Mouse (Mus musculus) limb, embryonic 10.5 days (tissue): ENCODE measurements around the gene Col17a1. TPM values are rescaled to one million over a fixed set of nuclear protein-coding genes. Genes with fewer than 3 reads are reported as not detected.
A peak's percentile ranks its signal among the peaks of the same experiment; 100 is the strongest.

Source experiments
- DNase-seq: peaks from one replicate; pipeline ENCODE4 v3.0.0-alpha.2; 2017; ENCODE audit warnings: low spot score
- H3K27ac ChIP-seq: fragments of 300-500 bp; sonication (generic); 2 replicates; pipeline ENCODE4 v1.5.1; 2016; ENCODE audit warnings: mild to moderate bottlenecking
- H3K27me3 ChIP-seq: fragments of 300-500 bp; sonication (generic); 2 replicates; pipeline ENCODE4 v1.6.1; 2016; ENCODE audit warnings: low read depth, mild to moderate bottlenecking; ENCODE audit not compliant: poor library complexity, severe bottlenecking
- H3K36me3 ChIP-seq: fragments of 300-500 bp; sonication (generic); 2 replicates; pipeline ENCODE4 v1.6.1; 2016; ENCODE audit warnings: mild to moderate bottlenecking, moderate library complexity
- H3K4me1 ChIP-seq: fragments of 300-500 bp; sonication (generic); 2 replicates; pipeline ENCODE4 v1.6.1; 2016
- H3K4me3 ChIP-seq: fragments of 300-500 bp; sonication (generic); 2 replicates; pipeline ENCODE4 v1.5.1; 2016; ENCODE audit warnings: mild to moderate bottlenecking, moderate library complexity
- H3K9me3 ChIP-seq: fragments of 300-500 bp; sonication (generic); replicated peaks from 2 replicates; pipeline ENCODE4 v1.6.1; 2016; ENCODE audit warnings: mild to moderate bottlenecking
- WGBS: fragments of 180-500 bp; shearing (Covaris S2); methylation state at CpG from one replicate; pipeline ENCODE4 v1.1.7; 2016; 5-methylcytosine and 5-hydroxymethylcytosine counted together
- polyA plus RNA-seq: library from polyadenylated mRNA; unstranded; fragments of >200 nt; fragmentation: Nextera tagmentation; extraction: Ambion mirVana; gene quantifications from 2 replicates; pipeline ENCODE4 v1.2.1, GENCODE M21; 2016

The Col17a1 gene
- polyA plus RNA-seq, 1 experiment from 2014 or later, result 1.8 TPM

DNA sequence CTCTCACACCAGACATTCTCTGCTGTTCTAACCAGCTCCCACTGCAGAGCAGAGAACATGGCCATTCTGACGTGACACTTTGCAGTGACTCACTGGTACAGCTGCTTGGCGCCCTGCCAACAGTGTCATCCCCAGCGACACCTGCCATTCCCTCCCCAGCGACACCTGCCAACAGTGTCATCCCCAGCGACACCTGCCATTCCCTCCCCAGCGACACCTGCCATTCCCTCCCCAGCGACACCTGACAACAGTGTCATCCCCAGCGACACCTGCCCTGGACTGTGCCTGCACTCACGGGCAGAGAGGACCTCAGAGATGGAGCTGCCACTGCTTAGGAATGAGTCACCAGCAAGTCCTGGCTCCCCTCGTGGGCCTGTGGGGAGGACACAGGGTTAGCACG, 37.0 kb downstream of the Col17a1 start:
- Histone ChIP-seq H3K9me3 (no peaks in the 10 kb centered on the region), H3K27me3 (no peaks in the 10 kb centered on the region), H3K36me3 (no peaks in the 10 kb centered on the region), H3K4me3 (no peak overlapping the region), H3K27ac (no peak overlapping the region), H3K4me1 (peaks cover 20% of the 10 kb centered on the region)
- 81% methylated on average over 11 of the region's 11 CpGs for WGBS
- DNase-seq, result no peak

DNA sequence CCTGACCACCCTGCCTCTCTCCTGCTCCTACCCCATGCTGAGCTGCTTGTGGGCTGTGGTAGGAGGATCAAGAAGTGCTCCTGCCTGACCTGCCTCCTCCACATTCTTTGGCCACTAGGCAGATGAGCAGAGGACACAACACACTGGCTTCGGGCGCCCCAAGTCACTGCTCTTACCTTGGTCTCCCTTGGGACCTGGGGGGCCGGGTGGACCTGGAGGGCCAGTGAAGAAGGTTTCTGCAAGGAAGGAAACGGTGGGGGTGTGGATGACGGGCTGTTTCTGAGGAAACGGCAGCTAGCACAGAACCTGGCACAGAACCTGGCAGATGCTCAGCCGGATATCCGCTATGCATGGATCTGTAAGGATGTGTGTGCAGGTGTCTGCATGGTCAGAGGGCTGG, 38.7 kb downstream of the Col17a1 start:
- no peaks in the 10 kb centered on the region for H3K9me3 ChIP-seq
- peaks cover 7% of the 10 kb centered on the region; the same call in 1 of the 2 replicates for H3K36me3 ChIP-seq
- peaks cover 12% of the 10 kb centered on the region for H3K4me1 ChIP-seq
- 91% methylated on average over 8 of the region's 8 CpGs for WGBS
- peak; percentile 22 for DNase-seq
- H3K27me3 ChIP-seq, result no peaks in the 10 kb centered on the region
- no peak overlapping the region for H3K4me3 ChIP-seq
- H3K27ac ChIP-seq, result no peak overlapping the region

DNA sequence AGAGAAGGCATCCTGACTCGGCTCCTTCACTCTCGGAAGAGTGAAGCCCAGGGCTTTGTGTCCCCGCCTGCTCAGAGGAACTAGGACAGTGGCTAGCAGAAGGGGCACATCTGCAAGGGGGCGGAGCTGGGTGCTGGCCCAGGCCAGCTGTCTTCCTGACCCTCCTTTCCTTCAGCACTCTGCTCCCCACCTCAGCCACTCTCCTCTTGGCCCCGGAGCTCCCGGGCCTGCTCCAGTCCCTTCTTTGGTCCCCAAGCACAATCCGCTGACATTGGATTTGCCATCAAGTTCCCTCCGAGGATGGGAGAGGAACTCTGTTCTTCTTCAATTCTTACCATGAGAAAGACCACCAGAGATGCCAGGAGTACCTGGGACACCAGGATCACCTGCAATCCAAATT, 39.6 kb downstream of the Col17a1 start:
- Histone ChIP-seq H3K36me3 (peaks cover 11% of the 10 kb centered on the region), H3K9me3 (no peaks in the 10 kb centered on the region), H3K27me3 (no peaks in the 10 kb centered on the region), H3K4me1 (peaks cover 12% of the 10 kb centered on the region), H3K4me3 (no peak overlapping the region), H3K27ac (no peak overlapping the region)
- peak; percentile 25 for DNase-seq
- WGBS, result 72% methylated on average over 8 of the region's 8 CpGs

DNA sequence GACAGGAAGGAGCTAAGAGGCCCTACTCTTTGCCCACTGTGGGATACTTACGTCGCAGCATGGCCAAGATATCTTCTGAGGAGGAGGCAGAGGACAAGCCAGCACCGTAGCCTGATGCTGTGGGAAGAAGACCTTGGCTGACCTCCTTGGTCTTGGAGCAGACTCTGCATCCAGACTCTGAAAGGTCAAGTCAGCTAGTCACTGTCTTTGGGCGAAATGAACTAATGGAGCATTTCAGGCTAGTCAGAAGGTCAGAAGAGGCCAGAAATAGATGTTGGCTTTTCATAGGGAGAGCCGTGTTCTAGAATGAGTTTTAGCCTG, 40.8 kb downstream of the Col17a1 start:
- Histone ChIP-seq H3K9me3 (no peaks in the 10 kb centered on the region), H3K27ac (no peak overlapping the region), H3K4me3 (no peak overlapping the region), H3K27me3 (no peaks in the 10 kb centered on the region), H3K4me1 (peaks cover 10% of the 10 kb centered on the region), H3K36me3 (peaks cover 17% of the 10 kb centered on the region)
- peak; percentile 18 for DNase-seq
- WGBS, result 94% methylated on average over 5 of the region's 5 CpGs

DNA sequence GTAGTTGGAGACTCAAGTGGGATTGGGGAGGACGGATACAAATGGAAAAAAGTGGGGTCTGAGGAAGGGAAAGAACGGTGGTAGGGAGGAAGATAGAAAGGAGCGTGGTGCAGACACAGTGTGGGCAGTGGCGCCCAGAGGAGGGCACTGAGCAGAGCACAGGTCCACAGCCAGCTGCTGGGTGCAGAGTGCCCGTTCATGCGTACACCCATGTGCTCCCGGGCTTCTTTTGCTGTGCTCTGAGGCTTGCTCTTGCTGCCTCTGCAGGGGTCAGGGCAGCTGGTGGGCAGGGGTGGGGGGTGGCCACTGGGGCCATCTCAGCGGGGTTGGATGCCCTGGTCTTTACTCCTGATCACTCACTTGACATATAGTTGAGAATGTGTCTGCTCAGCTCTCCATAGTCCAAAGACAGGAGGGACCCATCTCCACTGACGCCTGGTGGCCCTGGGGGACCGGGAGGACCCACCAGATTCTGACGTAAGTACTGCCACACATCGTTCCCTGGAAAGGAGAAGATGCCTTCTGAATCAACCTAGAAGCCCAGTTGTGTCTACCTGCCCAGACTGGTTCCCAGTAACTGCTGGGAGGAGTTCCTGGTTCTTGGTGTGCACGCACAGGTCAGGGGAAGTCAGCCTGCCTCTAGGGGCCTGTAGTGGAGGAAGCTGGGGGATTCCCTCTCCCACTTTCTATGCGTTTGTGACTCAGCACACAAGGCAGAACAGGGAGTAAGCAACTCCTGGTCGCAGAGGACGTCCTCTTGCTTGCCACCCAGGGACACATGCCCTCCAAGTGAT, 41.3 kb downstream of the Col17a1 start:
- DNase-seq, result peak; percentile 22
- no peak overlapping the region for H3K4me3 ChIP-seq
- H3K36me3 ChIP-seq, result peaks cover 17% of the 10 kb centered on the region
- no peaks in the 10 kb centered on the region for H3K9me3 ChIP-seq
- H3K4me1 ChIP-seq, result peaks cover 6% of the 10 kb centered on the region; the same call in 1 of the 2 replicates
- no peak overlapping the region for H3K27ac ChIP-seq
- H3K27me3 ChIP-seq, result no peaks in the 10 kb centered on the region
- 91% methylated on average over 16 of the region's 16 CpGs for WGBS

DNA sequence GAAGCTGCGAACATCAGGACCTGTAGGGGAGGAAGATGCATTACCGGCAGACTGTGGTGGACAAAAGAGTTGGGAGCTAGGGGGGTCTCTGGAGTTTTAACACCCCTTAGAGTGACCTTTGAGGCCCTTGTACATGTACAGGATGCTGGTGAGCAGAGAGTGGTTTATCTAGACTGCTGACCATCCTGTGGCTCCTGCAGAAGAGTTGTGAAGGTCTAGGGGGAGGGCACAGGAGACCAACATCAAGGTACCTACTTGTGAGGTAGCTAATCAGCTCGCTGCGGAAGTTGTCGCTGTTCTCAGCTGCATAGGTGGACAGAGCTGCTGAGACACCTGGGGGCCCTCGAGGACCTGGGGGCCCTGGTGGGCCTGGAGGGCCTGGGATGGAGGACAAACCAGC, 42.8 kb downstream of the Col17a1 start:
- Histone ChIP-seq H3K9me3 (no peaks in the 10 kb centered on the region), H3K4me1 (peaks cover 6% of the 10 kb centered on the region; the same call in 1 of the 2 replicates), H3K27ac (no peak overlapping the region), H3K27me3 (no peaks in the 10 kb centered on the region), H3K36me3 (peaks cover 20% of the 10 kb centered on the region), H3K4me3 (no peak overlapping the region)
- 94% methylated on average over 6 of the region's 6 CpGs for WGBS
- DNase-seq, result no peak

DNA sequence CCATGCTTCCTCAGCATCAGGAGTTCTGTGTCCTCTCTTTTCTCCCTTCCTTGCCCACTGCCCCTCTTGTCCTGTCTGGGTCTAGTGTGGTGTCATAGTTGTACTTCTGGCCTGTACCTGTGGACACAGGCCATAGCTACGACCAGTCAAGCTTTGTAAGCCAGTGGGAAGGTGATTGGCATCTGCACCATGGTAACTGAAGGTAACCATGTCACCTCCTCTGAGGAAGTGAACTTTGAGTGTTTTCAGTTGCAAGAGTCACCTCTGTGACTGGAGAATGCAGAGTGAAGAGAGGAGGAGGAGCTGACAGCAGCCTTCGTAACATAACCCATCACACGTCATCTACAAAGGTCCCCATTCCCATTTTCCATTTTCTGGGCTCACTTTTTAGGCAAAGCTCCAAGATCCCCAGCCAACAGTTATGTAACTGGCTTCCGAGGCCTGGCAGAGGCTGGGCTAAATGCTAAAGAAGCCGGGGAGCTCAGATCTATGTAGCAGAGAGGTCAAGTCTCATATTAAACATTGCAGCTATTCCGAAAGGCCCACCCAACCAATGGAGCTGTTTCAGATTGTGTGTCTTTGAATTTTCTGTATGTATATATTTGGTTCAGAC, 45.3 kb downstream of the Col17a1 start:
- Histone ChIP-seq H3K4me1 (no peaks in the 10 kb centered on the region), H3K36me3 (peaks cover 30% of the 10 kb centered on the region), H3K27me3 (no peaks in the 10 kb centered on the region), H3K4me3 (no peak overlapping the region), H3K27ac (no peak overlapping the region), H3K9me3 (no peaks in the 10 kb centered on the region)
- DNase-seq, result no peak
- WGBS, result 96% methylated on average over 6 of the region's 6 CpGs

DNA sequence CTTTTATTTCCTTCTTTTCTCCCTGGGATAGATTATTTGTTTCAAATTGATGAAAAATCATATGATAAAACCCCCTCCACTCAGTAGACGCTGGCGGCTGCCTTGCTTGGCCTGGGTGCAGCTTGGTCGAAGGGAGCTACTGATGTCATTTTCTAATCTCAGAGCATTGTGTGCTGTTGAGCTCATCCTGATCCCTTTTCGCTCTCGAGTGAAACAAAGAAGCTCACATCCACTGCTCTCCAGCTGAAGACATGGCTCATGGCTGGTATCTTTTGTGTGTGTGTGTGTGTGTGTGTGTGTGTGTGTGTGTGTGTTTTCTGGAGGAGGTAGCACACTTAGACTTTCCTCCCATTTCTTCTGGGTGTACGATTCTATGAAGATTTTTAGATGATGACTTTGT, 46.3 kb downstream of the Col17a1 start:
- no peak overlapping the region for H3K4me3 ChIP-seq
- no peak for DNase-seq
- peaks cover 40% of the 10 kb centered on the region for H3K36me3 ChIP-seq
- H3K4me1 ChIP-seq, result no peaks in the 10 kb centered on the region
- WGBS, result 89% methylated on average over 6 of the region's 6 CpGs
- no peak overlapping the region for H3K27ac ChIP-seq
- no peaks in the 10 kb centered on the region for H3K27me3 ChIP-seq
- no peaks in the 10 kb centered on the region for H3K9me3 ChIP-seq

DNA sequence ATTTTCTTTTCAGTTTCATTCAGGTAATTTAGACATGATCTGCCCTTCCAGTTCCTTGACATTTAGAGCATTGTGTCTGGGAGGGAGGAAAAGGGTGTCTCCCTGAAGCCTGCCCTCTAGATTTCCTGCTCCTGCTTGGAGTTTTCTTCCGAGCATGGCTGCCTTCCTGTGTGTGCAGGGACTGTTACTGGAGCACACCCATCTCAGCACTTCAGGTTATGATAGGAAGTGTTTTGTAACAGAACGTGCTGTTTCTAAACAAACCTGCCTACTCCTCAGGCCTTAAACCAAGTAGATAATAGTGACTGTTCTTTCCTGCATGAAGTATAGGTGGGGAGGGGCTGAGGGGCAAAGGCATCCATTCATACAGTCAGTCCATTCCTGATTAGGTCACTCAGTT, 48.0 kb downstream of the Col17a1 start:
- WGBS, result 68% methylated on average over 2 of the region's 2 CpGs
- no peak for DNase-seq
- Histone ChIP-seq H3K36me3 (peaks cover 53% of the 10 kb centered on the region), H3K27me3 (no peaks in the 10 kb centered on the region), H3K27ac (no peak overlapping the region), H3K4me3 (no peak overlapping the region), H3K4me1 (no peaks in the 10 kb centered on the region), H3K9me3 (no peaks in the 10 kb centered on the region)

DNA sequence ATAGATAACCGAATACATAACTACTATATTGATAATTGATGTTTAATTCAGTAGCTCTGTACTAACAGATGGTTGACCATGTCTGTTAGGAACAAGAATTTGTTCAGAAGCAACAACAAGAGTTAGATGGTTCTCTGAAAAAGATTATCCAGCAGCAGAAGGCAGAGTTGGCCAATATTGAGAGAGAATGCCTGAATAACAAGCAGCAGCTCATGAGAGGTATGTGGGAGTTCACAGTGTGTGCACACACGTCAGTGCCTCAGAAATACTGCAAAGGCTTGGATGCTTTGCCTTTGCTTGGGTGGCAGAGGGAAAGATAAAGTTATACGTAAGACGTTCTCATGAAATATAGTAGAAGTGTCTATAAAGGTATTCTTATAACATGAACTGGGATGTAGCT, 56.5 kb downstream of the Col17a1 start:
- no peaks in the 10 kb centered on the region for H3K9me3 ChIP-seq
- H3K36me3 ChIP-seq, result peaks cover 47% of the 10 kb centered on the region
- no peaks in the 10 kb centered on the region for H3K27me3 ChIP-seq
- WGBS, result 96% methylated on average over 4 of the region's 4 CpGs
- H3K4me3 ChIP-seq, result no peak overlapping the region
- no peak overlapping the region for H3K27ac ChIP-seq
- no peak for DNase-seq
- no peaks in the 10 kb centered on the region for H3K4me1 ChIP-seq

DNA sequence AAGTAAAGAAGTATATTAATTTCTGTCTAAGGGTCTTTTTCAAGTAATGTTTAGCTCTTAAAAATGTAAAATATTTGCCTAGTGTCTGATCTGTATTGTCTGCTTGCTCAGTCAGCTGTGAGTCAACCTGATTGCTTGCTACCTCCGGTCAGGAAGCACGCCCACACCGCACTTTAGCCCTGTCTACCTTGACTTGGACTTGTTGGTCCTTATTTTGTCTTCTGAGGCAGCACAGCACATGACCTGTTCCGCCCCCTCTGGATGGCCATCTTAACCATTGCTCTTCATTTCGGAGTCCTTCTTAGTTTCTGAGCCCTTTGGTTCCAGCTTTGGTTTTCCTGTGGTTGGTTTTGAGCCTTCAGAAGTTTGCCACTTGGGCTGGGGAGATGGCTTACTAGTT, 60.1 kb downstream of the Col17a1 start:
- Histone ChIP-seq H3K9me3 (no peaks in the 10 kb centered on the region), H3K4me3 (no peak overlapping the region), H3K27ac (no peak overlapping the region), H3K36me3 (peaks cover 26% of the 10 kb centered on the region), H3K27me3 (no peaks in the 10 kb centered on the region), H3K4me1 (no peaks in the 10 kb centered on the region)
- DNase-seq, result no peak
- WGBS, result 96% methylated on average over 5 of the region's 5 CpGs

DNA sequence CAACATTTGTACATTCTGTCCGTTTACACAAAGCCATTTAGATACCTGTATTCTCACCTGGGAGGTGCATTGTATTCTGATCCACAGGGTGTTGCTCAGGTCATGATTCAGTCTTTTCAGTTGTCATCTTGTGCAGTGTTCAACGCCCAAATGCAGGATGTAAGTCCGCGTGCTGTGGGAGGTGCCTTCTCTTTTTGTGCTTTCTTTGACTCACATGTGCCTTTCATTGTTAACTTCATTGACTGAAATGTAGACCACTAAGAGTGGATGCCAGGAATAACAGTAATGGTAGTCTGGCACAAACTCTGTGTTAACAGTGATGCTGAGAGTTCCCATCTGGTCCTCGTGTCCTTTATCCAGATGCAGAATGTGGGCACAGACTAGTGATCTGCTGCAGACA, 61.5 kb downstream of the Col17a1 start:
- H3K9me3 ChIP-seq, result no peaks in the 10 kb centered on the region
- no peak overlapping the region for H3K4me3 ChIP-seq
- H3K36me3 ChIP-seq, result peaks cover 22% of the 10 kb centered on the region
- no peaks in the 10 kb centered on the region for H3K27me3 ChIP-seq
- no peaks in the 10 kb centered on the region for H3K4me1 ChIP-seq
- 90% methylated on average over 5 of the region's 5 CpGs for WGBS
- H3K27ac ChIP-seq, result no peak overlapping the region
- DNase-seq, result no peak

DNA sequence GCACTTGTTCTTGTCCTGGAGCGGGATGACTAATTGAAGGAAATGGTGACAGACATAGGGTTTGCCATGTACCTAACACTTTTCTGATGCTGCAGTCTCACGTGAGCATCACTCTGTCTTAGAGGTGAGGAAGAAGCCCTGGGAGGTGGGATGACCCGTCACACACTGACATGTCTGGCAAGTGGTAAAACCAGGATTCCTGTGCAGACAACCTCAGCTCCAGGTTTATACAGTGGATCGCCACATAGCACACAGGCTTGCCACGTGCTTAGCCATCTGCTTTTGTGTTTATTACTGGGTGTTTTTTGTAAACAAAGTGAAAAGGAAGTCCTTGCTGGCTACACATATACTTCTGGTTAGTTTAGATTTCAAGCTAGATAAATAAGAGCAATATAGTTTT, 62.8 kb downstream of the Col17a1 start:
- H3K27me3 ChIP-seq, result no peaks in the 10 kb centered on the region
- DNase-seq, result no peak
- no peaks in the 10 kb centered on the region for H3K4me1 ChIP-seq
- no peaks in the 10 kb centered on the region for H3K9me3 ChIP-seq
- no peak overlapping the region for H3K4me3 ChIP-seq
- H3K36me3 ChIP-seq, result peaks cover 32% of the 10 kb centered on the region
- H3K27ac ChIP-seq, result no peak overlapping the region
- WGBS, result 79% methylated on average over 5 of the region's 5 CpGs
